Mouse (Mus musculus) bone marrow, adult 2 months (tissue): ENCODE measurements around the gene Npr3.

ENCODE experiments used
- CTCF ChIP-seq: fragments of 200-500 bp; IDR thresholded peaks from 2 replicates; pipeline ENCODE4 v1.5.1; 2011; ENCODE audit warnings: low read length, control low read depth; ENCODE audit not compliant: control insufficient read depth, insufficient read depth
- POLR2A ChIP-seq: fragments of 200-500 bp; IDR thresholded peaks from 2 replicates; pipeline ENCODE4 v1.6.1; 2011; ENCODE audit warnings: low read depth, mild to moderate bottlenecking, control low read depth, low read length, borderline replicate concordance; ENCODE audit not compliant: control insufficient read depth

GRCm38 (mm10) chr15:11845204-11846062, 61.7 kb downstream of the Npr3 start:
- no peak for TF ChIP-seq CTCF
- no peak for TF ChIP-seq POLR2A
